Mouse (Mus musculus) urinary bladder, postnatal 4 days (tissue): ENCODE measurements around the gene Cradd.

Source experiments
- DNase-seq, 2 experiments: peaks; one replicate each; pipeline ENCODE4 v3.0.0; 2021 to 2022; ENCODE audit warnings: low spot score in 2 of 2

Gene Cradd

DNA sequence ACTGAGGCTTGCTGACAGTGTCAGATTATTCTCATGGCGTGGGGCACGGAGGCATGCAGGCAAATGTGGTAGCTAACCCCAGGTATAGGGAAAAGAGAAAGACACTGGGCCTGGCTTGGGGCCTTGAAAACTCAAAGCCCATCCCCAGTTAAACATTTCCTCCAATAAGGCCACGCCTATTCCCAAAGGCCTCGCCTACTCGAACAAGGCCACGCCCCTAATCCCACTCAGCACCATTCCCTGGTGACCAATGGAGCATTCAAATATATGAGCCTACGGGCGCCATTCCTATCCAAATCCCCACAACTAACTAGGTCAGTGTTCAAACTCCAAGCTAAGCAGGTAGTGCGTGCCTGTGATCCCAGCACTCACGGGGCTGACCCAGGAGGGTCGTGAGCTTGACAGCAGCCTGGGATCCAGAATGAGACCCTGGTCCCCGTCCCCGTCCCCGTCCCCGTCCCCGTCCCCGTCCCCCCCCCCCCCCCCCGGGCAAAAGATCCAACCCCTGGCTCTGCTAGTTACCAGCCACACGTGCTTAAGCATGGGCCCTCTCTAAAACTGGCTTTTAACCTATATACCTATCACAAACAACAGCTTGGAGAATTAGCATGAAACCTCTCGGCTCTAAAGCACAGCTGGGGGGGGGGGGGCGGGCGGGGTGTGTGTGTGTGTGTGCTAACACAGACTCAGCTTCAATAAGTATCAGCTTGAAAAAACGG is 78.8 kb downstream of the Cradd start:
- no peak for DNase-seq

GRCm38 (mm10) chr10:95239196-95240069 is 84.5 kb downstream of the Cradd start:
- no peak for DNase-seq

- no peak for DNase-seq
Observed at GRCm38 (mm10) chr10:95238667-95239066, 85.3 kb downstream of the Cradd start.

DNA sequence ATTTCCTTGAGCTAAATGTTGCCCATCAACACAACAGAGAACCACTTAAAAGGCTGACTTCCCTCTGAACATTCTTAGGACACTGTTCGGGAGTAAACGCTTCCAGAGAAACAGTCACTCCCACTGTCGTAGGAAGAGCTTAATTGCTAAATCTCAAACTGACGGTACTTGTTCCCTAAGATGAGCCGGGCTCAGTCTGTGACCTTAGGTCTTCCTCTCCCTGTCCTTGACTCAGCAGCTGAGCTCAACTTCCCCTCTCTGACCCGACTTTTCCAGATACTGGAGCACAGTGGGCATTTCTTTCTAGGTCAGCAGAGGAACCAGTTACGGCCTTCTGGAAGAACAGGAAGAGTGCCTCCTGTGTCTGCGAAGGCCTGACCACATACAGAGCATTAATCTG is 87.7 kb downstream of the Cradd start:
- DNase-seq = no peak

DNA sequence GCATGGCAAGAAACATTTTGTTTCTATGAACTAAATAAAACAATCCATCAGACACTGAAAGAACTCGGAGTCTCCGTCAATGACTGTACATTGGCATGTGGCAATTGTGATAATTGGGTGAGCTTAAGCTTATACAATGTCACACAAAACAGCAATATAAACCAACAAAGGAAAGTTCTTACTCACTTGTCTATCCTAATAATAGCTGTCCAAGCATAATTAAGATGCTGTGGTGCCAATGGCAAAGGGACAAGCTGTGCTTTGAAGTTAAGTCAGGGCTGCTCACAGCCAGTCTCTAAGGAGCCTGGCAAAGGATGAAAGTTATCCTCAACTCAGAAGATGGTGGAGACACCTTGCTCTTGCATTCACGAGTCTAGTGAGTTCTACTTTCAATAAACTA is 89.3 kb downstream of the Cradd start:
- DNase-seq = no peak

DNA sequence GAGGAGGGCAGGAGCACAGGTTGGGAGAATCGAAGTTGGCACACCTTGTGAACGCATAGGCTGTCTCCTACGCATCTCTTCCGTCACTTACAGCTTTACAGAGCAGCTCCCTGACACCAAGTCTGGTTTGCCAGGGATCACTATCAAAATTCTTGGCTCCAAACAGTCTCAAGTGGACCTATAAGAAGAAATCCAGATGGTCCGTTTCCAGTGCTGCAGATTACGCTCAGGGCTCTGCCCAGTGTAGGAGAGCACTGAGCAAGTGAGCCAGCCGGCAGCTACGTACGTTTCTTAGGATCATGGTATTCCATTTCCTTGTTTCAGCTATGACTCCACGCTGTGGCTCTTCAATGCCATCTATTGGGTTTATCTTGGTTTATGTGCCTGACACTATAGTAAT is 90.9 kb downstream of the Cradd start:
- no peak for DNase-seq

- no peak for DNase-seq
Observed at GRCm38 (mm10) chr10:95232554-95232953, 91.4 kb downstream of the Cradd start.

DNA sequence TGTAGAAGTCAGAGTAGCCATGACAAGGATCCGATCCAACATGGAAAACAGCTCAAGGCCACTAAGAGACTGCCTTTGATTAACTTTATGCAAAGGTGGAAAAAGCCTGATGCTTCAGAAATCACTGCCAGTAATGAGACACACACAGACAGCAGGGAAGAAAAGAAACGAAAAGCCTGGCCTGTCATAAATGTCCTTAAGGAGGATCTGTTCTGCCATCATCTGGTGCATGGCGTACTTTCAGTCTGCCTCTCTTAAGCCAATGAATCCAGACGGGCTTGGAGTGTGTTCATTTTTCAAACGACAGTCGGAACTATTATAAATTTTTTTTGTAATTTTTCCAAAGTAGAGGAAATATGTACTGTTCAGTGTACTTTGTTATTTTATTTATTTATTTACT is 95.7 kb downstream of the Cradd start:
- DNase-seq = no peak

DNA sequence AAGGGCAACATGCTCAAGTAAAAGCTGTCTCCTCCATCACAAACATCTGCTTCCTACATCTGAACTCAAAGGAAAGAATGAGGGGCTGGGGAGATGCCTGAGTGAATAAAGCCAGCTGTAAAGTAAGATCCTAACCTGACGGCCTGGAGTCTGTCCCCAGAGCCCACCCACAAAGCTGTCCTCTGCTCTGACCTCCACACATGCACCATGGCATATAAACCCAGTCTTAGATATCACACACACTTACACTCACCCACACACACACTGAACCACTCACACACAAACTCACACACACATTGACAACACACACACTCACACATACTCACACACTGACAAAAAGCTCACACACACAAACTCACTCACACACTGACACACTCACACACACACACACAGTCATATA is 96.3 kb downstream of the Cradd start:
- no peak for DNase-seq

DNA sequence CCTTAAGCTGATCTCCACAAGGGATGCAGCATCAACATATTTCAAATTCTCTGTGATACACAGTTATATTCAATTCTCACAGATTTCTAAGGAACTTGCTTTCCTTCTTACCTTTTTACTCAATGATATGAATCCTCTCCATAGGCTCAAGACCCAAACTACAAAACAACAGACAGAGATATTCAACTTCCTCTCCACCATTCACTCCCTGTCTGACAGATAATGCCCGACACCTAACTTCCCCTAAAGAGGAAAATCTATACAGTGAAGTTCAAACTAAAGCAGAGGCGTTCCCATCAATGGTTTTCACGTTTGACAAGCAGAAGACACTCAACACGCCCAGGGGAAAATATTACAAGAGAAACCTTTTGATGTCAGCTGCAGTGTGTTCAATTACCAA is 97.2 kb downstream of the Cradd start:
- DNase-seq = no peak

DNA sequence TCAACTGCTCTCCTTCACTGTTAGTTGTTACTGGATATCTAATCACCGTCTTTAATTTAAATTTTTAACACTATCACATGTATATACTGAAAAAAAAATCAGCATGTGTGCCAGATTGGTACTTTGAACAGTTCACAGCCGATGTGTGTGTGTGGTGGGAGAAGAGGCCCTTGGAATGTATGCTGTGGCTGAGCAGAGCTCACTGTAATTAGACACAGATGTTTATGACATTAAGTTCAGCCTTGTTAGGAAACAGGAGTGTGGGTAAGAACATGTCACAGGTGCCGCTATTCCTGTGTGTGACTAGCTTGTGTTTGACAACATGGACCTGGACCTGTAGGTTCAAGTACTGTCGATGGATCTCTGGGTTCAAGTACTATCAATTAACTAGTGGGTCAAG is 98.9 kb downstream of the Cradd start:
- DNase-seq = no peak

- no peak for DNase-seq
Observed at GRCm38 (mm10) chr10:95223211-95223610, 100.7 kb downstream of the Cradd start.

- no peak for DNase-seq
Observed at GRCm38 (mm10) chr10:95221914-95222313, 102.0 kb downstream of the Cradd start.

- DNase-seq = no peak
Observed at GRCm38 (mm10) chr10:95220536-95220935, 103.4 kb downstream of the Cradd start.

DNA sequence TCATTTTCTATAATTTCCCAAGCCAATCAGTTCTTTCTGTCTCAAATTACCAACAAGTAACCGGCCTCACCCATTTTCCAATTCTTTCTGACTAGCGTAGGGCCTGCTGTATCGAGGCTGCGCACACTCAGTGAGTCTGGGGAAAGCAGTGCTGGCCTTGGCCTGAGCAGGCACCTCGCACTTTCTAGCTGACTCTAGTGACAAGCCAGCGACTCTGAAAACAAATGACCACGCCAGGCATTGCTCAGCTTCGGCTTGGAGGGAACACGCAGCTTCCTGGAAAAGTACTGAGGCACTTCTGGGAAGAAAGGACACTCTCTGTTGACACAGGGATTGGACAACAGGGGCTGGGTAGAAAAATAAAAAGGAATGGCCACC is 105.3 kb downstream of the Cradd start:
- no peak for DNase-seq

DNA sequence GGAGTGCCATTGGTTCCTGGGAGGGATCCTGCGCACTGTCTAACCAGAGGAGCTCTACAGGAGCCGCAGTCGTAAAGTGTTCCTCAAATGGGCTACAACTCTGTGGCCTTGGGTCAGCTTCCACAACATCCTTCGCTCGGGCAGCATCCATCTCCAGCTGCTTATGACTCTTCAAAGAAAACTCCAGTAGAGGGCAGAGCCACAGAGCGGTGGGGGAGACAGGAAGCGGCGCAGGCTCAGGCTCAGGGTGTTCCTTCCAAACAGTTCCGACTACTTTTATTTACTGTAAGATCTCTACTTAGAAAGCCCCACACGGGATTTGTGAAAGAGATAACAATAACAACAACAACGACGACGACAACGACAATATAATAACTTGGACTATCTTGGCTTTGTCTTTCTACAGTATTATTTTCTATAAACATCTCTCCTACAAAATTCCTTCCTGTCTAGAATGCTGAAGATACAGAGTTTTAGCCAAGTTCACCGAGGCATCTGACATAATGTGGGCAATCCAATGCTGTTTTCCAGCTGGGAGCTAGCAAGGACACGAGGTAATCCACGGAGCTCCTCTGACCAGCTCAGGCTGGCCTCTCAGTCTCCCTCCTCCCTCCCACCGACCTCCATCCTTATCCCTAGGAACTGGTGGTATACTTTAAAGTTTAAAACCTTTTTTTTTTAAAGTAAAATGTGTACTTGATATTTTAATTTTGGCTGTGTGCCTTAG is 105.8 kb downstream of the Cradd start:
- no peak for DNase-seq

DNA sequence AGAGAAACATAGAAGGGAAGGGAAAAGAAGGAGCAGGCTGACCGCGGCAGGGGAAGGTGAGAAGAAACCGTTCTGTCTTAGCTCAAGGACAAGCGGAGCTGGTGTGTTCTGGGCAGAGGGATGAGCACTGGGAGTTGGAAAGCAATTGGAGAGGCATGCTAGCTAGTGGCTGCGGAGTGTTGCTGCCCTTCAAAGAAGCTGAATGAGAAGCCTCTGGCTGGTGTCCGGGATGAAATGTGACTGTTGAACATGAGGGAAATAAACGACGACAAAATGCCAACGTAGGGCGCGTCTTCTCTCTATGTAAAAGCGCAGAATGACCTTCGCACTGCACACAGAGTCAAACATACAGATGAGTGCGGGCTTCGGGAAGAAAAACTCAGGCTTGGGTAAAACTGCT is 108.6 kb downstream of the Cradd start:
- DNase-seq = no peak

GRCm38 (mm10) chr10:95213820-95214219 is 110.1 kb downstream of the Cradd start:
- DNase-seq = no peak

- no peak for DNase-seq
Observed at GRCm38 (mm10) chr10:95213311-95213710, 110.6 kb downstream of the Cradd start.

GRCm38 (mm10) chr10:95211660-95212059 is 112.3 kb downstream of the Cradd start:
- DNase-seq = no peak

GRCm38 (mm10) chr10:95210664-95211372 is 113.1 kb downstream of the Cradd start:
- no peak for DNase-seq

- DNase-seq = no peak
Observed at GRCm38 (mm10) chr10:95210167-95210566, 113.8 kb downstream of the Cradd start.
